Mouse (Mus musculus) lung, embryonic 14.5 days (tissue): ENCODE measurements at regions not wholly inside any gene's neighbourhood (a gene's known extent, or its start where the extent isn't known, plus 50 kb on each side); places are given as distances from the start of the nearest gene placed in this dataset.
A peak's percentile ranks its signal among the peaks of the same experiment; 100 is the strongest.

Source experiments
- ATAC-seq: fragments of 200-750 bp; cut with Nextera tagmentation; 2 replicates; pipeline ENCODE4 v1.8.0; 2017; ENCODE audit warnings: mild to moderate bottlenecking, moderate TSS enrichment, moderate library complexity; ENCODE audit not compliant: insufficient read depth
- DNase-seq: peaks from one replicate; pipeline ENCODE4 v3.0.0-alpha.2; 2015
- H3K27ac ChIP-seq: fragments of 300-500 bp; sonication (generic); 2 replicates; pipeline ENCODE4 v1.5.1; 2014; ENCODE audit warnings: low read depth, mild to moderate bottlenecking, moderate library complexity
- H3K27me3 ChIP-seq: fragments of 300-500 bp; sonication (generic); 2 replicates; pipeline ENCODE4 v1.6.1; 2014; ENCODE audit warnings: low read length, control low read depth; ENCODE audit not compliant: insufficient read depth
- H3K36me3 ChIP-seq: fragments of 300-500 bp; sonication (generic); 2 replicates; pipeline ENCODE4 v1.6.1; 2014; ENCODE audit warnings: control low read depth; ENCODE audit not compliant: insufficient read depth
- H3K4me1 ChIP-seq: fragments of 300-500 bp; sonication (generic); 2 replicates; pipeline ENCODE4 v1.6.1; 2014; ENCODE audit warnings: antibody characterized with exemption, control low read depth; ENCODE audit not compliant: insufficient read depth
- H3K4me2 ChIP-seq: fragments of 300-500 bp; sonication (generic); 2 replicates; pipeline ENCODE4 v1.6.1; 2014; ENCODE audit warnings: mild to moderate bottlenecking
- H3K4me3 ChIP-seq: fragments of 300-500 bp; sonication (generic); 2 replicates; pipeline ENCODE4 v1.5.1; 2014; ENCODE audit warnings: low read depth, low read length
- H3K9ac ChIP-seq: fragments of 300-500 bp; sonication (generic); 2 replicates; pipeline ENCODE4 v1.6.1; 2014
- H3K9me3 ChIP-seq: fragments of 300-500 bp; sonication (generic); 2 replicates; pipeline ENCODE4 v1.6.1; 2016; ENCODE audit warnings: low read depth, low read length, control low read depth
- CTCF ChIP-seq: IDR thresholded peaks from 2 replicates; pipeline ENCODE4 v1.5.1; 2016; ENCODE audit warnings: antibody characterized with exemption, low read depth
- WGBS: fragments of 180-500 bp; shearing (Covaris S2); extraction: QIAGEN DNeasy Blood & Tissue Kit; methylation state at CpG from one replicate; pipeline ENCODE4 v1.1.7; 2014; 5-methylcytosine and 5-hydroxymethylcytosine counted together

DNA sequence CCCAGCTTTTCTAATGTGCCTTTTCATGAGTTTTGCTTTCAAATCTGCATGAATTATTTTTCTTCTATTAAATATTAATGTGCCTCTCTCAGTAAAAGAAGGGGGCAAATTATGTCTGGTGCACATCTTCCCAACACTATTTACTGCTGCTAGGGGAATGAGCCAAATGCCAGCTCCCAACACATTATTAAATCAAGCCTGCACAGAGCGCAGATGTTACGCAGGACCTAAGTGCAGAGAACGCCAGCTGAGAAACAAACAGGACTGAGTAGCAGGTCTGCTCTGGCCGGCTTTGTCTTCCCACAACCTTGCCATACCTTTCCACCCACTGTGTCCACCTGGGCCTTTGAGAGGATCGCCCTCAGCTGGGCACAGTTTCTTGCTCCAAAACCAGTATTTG, 291.8 kb downstream of the C1d start:
- WGBS = 83% methylated on average over 5 of the region's 5 CpGs
- no peak for TF ChIP-seq CTCF
- ATAC-seq = no peak
- Histone ChIP-seq H3K9ac (no peak overlapping the region), H3K4me1 (no peaks in the 10 kb centered on the region), H3K9me3 (no peaks in the 10 kb centered on the region), H3K27me3 (no peaks in the 10 kb centered on the region), H3K4me3 (no peak overlapping the region), H3K36me3 (no peaks in the 10 kb centered on the region), H3K27ac (no peak overlapping the region), H3K4me2 (no peak overlapping the region)
- DNase-seq = no peak

GRCm38 (mm10) chr11:17555276-17555675, 297.9 kb downstream of the C1d start:
- H3K9ac ChIP-seq = no peak overlapping the region
- H3K4me3 ChIP-seq = no peak overlapping the region
- no peaks in the 10 kb centered on the region for H3K27me3 ChIP-seq
- no peak overlapping the region for H3K27ac ChIP-seq
- no peak for ATAC-seq
- H3K4me2 ChIP-seq = no peak overlapping the region
- no peaks in the 10 kb centered on the region for H3K9me3 ChIP-seq
- peak; percentile 44 for DNase-seq
- no peaks in the 10 kb centered on the region for H3K36me3 ChIP-seq
- WGBS = 44% methylated on average over 3 of the region's 3 CpGs
- H3K4me1 ChIP-seq = no peaks in the 10 kb centered on the region
- TF ChIP-seq CTCF = no peak

- peak; percentile 63; the same call in 1 of the 2 replicates for ATAC-seq
- Histone ChIP-seq H3K9me3 (no peaks in the 10 kb centered on the region), H3K9ac (no peak overlapping the region), H3K4me1 (no peaks in the 10 kb centered on the region), H3K27ac (no peak overlapping the region), H3K27me3 (no peaks in the 10 kb centered on the region), H3K4me3 (no peak overlapping the region), H3K4me2 (no peak overlapping the region), H3K36me3 (no peaks in the 10 kb centered on the region)
- DNase-seq = peak; percentile 72
- 39% methylated on average over 3 of the region's 3 CpGs for WGBS
- no peak for TF ChIP-seq CTCF
These were observed 334.6 kb downstream of the C1d start for GRCm38 (mm10) chr11:17591780-17592487.

GRCm38 (mm10) chr11:17603726-17604493, 346.5 kb downstream of the C1d start:
- H3K9ac ChIP-seq = no peak overlapping the region
- no peaks in the 10 kb centered on the region for H3K36me3 ChIP-seq
- ATAC-seq (peak; percentile 89), DNase-seq (peak; percentile 93)
- H3K4me2 ChIP-seq = no peak overlapping the region
- TF ChIP-seq CTCF = no peak
- H3K4me1 ChIP-seq = 0 out of 2 replicates have a peak, but pooled peaks cover 7% of the 10 kb centered on the region
- no peaks in the 10 kb centered on the region for H3K9me3 ChIP-seq
- 37% methylated on average over 6 of the region's 6 CpGs for WGBS
- H3K27ac ChIP-seq = peak overlapping the region; percentile 80
- H3K27me3 ChIP-seq = no peaks in the 10 kb centered on the region
- H3K4me3 ChIP-seq = no peak overlapping the region

- Histone ChIP-seq H3K4me3 (no peak overlapping the region), H3K27me3 (no peaks in the 10 kb centered on the region), H3K9me3 (no peaks in the 10 kb centered on the region), H3K4me2 (no peak overlapping the region), H3K27ac (no peak overlapping the region), H3K9ac (no peak overlapping the region), H3K36me3 (no peaks in the 10 kb centered on the region), H3K4me1 (no peaks in the 10 kb centered on the region)
- DNase-seq = no peak
- 50% methylated on average over 3 of the region's 3 CpGs for WGBS
- no peak for ATAC-seq
- TF ChIP-seq CTCF = no peak
These were observed 333.0 kb downstream of the Etaa1 start for GRCm38 (mm10) chr11:17620462-17621248.

GRCm38 (mm10) chr11:17629541-17630171, 324.0 kb downstream of the Etaa1 start:
- H3K27me3 ChIP-seq = no peaks in the 10 kb centered on the region
- peaks cover 4% of the 10 kb centered on the region; the same call in 1 of the 2 replicates for H3K4me1 ChIP-seq
- no peak for TF ChIP-seq CTCF
- H3K4me3 ChIP-seq = no peak overlapping the region
- H3K9me3 ChIP-seq = no peaks in the 10 kb centered on the region
- H3K9ac ChIP-seq = no peak overlapping the region
- DNase-seq (peak; percentile 60), ATAC-seq (peak; percentile 60; the same call in 1 of the 2 replicates)
- H3K36me3 ChIP-seq = no peaks in the 10 kb centered on the region
- WGBS = 65% methylated on average over 2 of the region's 2 CpGs
- H3K4me2 ChIP-seq = no peak overlapping the region
- H3K27ac ChIP-seq = no peak overlapping the region
